Mouse (Mus musculus) hindbrain, embryonic 11.5 days (tissue): ENCODE results near the gene Akap12. TPM values are rescaled to one million over a fixed set of nuclear protein-coding genes. Genes with fewer than 3 reads are reported as not detected.

Experiments used
- ATAC-seq: fragments of 200-750 bp; cut with Nextera tagmentation; 2 replicates; pipeline ENCODE4 v1.8.0; 2017; ENCODE audit warnings: mild to moderate bottlenecking, moderate TSS enrichment, moderate library complexity; ENCODE audit not compliant: low FRiP score
- DNase-seq: peaks from one replicate; pipeline ENCODE4 v3.0.0-alpha.2; 2015; ENCODE audit warnings: low spot score
- H3K27ac ChIP-seq: fragments of 300-500 bp; sonication (generic); 2 replicates; pipeline ENCODE4 v1.5.1; 2014; ENCODE audit warnings: mild to moderate bottlenecking, low read depth, low read length
- H3K27me3 ChIP-seq: fragments of 300-500 bp; sonication (generic); 2 replicates; pipeline ENCODE4 v1.6.1; 2014; ENCODE audit warnings: mild to moderate bottlenecking, low read length, moderate library complexity, mixed read lengths; ENCODE audit not compliant: control insufficient read depth, insufficient read depth
- H3K36me3 ChIP-seq: fragments of 300-500 bp; sonication (generic); 2 replicates; pipeline ENCODE4 v1.6.1; 2014; ENCODE audit warnings: mild to moderate bottlenecking, low read length, moderate library complexity, mixed read lengths; ENCODE audit not compliant: control insufficient read depth, insufficient read depth
- H3K4me1 ChIP-seq: fragments of 300-500 bp; sonication (generic); replicated peaks from 2 replicates; pipeline ENCODE4 v1.6.1; 2014; ENCODE audit warnings: low read length, mixed read lengths; ENCODE audit not compliant: control insufficient read depth, insufficient read depth
- H3K4me2 ChIP-seq: fragments of 300-500 bp; sonication (generic); replicated peaks from 2 replicates; pipeline ENCODE4 v1.6.1; 2014; ENCODE audit warnings: mild to moderate bottlenecking, low read depth, low read length
- H3K4me3 ChIP-seq: fragments of 300-500 bp; sonication (generic); 2 replicates; pipeline ENCODE4 v1.5.1; 2014; ENCODE audit warnings: low read depth, low read length
- H3K9ac ChIP-seq: fragments of 300-500 bp; sonication (generic); 2 replicates; pipeline ENCODE4 v1.6.1; 2014; ENCODE audit warnings: low read depth, low read length
- H3K9me3 ChIP-seq: fragments of 300-500 bp; sonication (generic); 2 replicates; pipeline ENCODE4 v1.6.1; 2016; ENCODE audit warnings: low read length; ENCODE audit not compliant: control insufficient read depth
- WGBS: fragments of 180-500 bp; shearing (Covaris S2); extraction: QIAGEN DNeasy Blood & Tissue Kit; methylation state at CpG from one replicate; pipeline ENCODE4 v1.1.7; 2014; 5-methylcytosine and 5-hydroxymethylcytosine counted together
- polyA plus RNA-seq: library from polyadenylated mRNA; unstranded; fragments of >200 nt; fragmentation: Nextera tagmentation; extraction: Ambion mirVana; gene quantifications from 2 replicates; pipeline ENCODE4 v1.2.1, GENCODE M21; 2014

The Akap12 gene
- polyA plus RNA-seq, 1 experiment from 2014 or later: 65.9 TPM

GRCm38 (mm10) chr10:4356640-4357039, 90.5 kb downstream of the Akap12 start:
- Histone ChIP-seq H3K4me2 (no peak overlapping the region), H3K27me3 (no peaks in the 10 kb centered on the region), H3K4me3 (no peak overlapping the region), H3K4me1 (no peaks in the 10 kb centered on the region), H3K9me3 (no peaks in the 10 kb centered on the region), H3K27ac (no peak overlapping the region), H3K9ac (no peak overlapping the region), H3K36me3 (peaks cover 2% of the 10 kb centered on the region; the same call in 1 of the 2 replicates)
- no peak for ATAC-seq
- WGBS: 84% methylated on average over 5 of the region's 5 CpGs
- no peak for DNase-seq

DNA sequence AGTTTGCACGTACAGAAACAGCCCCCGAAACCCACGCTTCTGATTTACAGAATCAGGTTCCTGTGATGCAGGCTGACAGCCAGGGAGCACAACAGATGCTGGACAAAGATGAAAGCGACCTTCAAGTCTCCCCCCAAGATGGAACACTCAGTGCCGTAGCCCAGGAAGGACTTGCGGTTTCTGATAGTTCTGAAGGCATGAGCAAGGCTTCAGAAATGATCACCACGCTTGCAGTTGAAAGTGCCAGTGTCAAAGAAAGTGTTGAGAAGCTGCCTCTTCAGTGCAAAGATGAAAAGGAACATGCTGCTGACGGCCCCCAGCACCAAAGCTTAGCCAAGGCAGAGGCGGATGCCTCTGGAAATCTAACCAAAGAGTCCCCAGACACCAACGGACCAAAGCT, 91.3 kb downstream of the Akap12 start:
- ATAC-seq (no peak), DNase-seq (no peak)
- no peak overlapping the region for H3K27ac ChIP-seq
- H3K27me3 ChIP-seq: no peaks in the 10 kb centered on the region
- no peaks in the 10 kb centered on the region for H3K9me3 ChIP-seq
- H3K4me1 ChIP-seq: no peaks in the 10 kb centered on the region
- 92% methylated on average over 10 of the region's 10 CpGs for WGBS
- H3K4me2 ChIP-seq: no peak overlapping the region
- H3K4me3 ChIP-seq: no peak overlapping the region
- no peak overlapping the region for H3K9ac ChIP-seq
- H3K36me3 ChIP-seq: peaks cover 2% of the 10 kb centered on the region; the same call in 1 of the 2 replicates

DNA sequence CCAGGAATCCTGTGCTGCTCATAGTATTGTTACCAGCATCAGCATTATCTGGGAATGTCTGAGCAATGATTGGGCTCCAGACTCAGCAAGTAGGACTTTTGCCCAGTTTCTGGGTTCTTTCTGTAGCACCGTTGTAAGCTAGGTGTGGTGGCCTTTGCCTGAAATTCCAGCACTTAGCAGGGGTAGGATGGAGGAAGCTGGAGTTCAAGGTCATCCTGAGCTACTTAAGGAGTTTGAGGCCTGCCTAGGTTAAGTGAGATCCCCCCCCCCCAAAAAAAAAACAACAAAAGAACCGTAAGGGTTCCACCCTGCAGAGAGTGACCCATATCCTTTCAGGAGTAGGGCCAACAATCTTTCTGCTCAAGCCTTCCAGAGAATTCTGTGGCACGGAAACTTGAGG, 98.4 kb downstream of the Akap12 start:
- no peaks in the 10 kb centered on the region for H3K4me1 ChIP-seq
- no peaks in the 10 kb centered on the region for H3K9me3 ChIP-seq
- no peaks in the 10 kb centered on the region for H3K27me3 ChIP-seq
- H3K4me2 ChIP-seq: no peak overlapping the region
- H3K4me3 ChIP-seq: no peak overlapping the region
- H3K36me3 ChIP-seq: 0 out of 2 replicates have a peak, but pooled peaks cover 7% of the 10 kb centered on the region
- no peak for DNase-seq
- ATAC-seq: no peak
- no peak overlapping the region for H3K27ac ChIP-seq
- H3K9ac ChIP-seq: no peak overlapping the region
- WGBS: 83% methylated on average over 3 of the region's 3 CpGs

DNA sequence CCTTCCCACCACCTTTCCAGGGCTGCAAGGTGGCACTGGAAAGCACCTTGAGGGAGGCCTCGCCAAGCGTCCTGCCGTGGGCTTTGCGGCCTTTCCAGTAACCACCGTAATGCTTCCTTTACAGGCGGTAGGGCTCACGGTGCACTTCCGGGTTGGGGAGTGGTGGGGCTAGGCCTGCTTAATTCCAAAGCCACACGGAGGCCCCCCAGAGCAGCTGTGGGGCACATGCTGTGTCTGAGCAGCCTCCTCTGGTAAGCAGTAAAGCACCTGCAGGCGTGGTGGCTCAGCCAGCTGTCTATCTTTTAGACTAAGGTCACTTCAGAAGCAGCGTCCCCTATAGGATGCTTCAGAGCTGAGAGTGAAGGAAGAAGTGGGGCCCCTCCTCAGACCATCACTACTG, 103.9 kb downstream of the Akap12 start:
- H3K27me3 ChIP-seq: no peaks in the 10 kb centered on the region
- no peaks in the 10 kb centered on the region for H3K9me3 ChIP-seq
- ATAC-seq (no peak), DNase-seq (no peak)
- no peak overlapping the region for H3K27ac ChIP-seq
- 94% methylated on average over 11 of the region's 11 CpGs for WGBS
- no peak overlapping the region for H3K4me3 ChIP-seq
- no peak overlapping the region for H3K9ac ChIP-seq
- no peaks in the 10 kb centered on the region for H3K4me1 ChIP-seq
- H3K4me2 ChIP-seq: no peak overlapping the region
- H3K36me3 ChIP-seq: 0 out of 2 replicates have a peak, but pooled peaks cover 7% of the 10 kb centered on the region

- H3K4me2 ChIP-seq: no peak overlapping the region
- peak; percentile 46 for DNase-seq
- H3K4me3 ChIP-seq: no peak overlapping the region
- no peaks in the 10 kb centered on the region for H3K9me3 ChIP-seq
- 0 out of 2 replicates have a peak, but pooled peaks cover 7% of the 10 kb centered on the region for H3K36me3 ChIP-seq
- no peaks in the 10 kb centered on the region for H3K4me1 ChIP-seq
- ATAC-seq: no peak
- no peak overlapping the region for H3K9ac ChIP-seq
- no peaks in the 10 kb centered on the region for H3K27me3 ChIP-seq
- 61% methylated on average over 5 of the region's 5 CpGs for WGBS
- H3K27ac ChIP-seq: no peak overlapping the region
Measured at GRCm38 (mm10) chr10:4372011-4372410, 105.8 kb downstream of the Akap12 start.

- no peak overlapping the region for H3K4me3 ChIP-seq
- no peak overlapping the region for H3K9ac ChIP-seq
- WGBS: 72% methylated on average over 4 of the region's 4 CpGs
- H3K4me1 ChIP-seq: no peaks in the 10 kb centered on the region
- no peak for DNase-seq
- no peaks in the 10 kb centered on the region for H3K27me3 ChIP-seq
- H3K36me3 ChIP-seq: 0 out of 2 replicates have a peak, but pooled peaks cover 3% of the 10 kb centered on the region
- no peaks in the 10 kb centered on the region for H3K9me3 ChIP-seq
- no peak overlapping the region for H3K4me2 ChIP-seq
- ATAC-seq: no peak
- H3K27ac ChIP-seq: no peak overlapping the region
Measured at GRCm38 (mm10) chr10:4373558-4373957, 107.4 kb downstream of the Akap12 start.

GRCm38 (mm10) chr10:4374239-4374638, 108.1 kb downstream of the Akap12 start:
- Histone ChIP-seq H3K4me2 (no peak overlapping the region), H3K36me3 (no peaks in the 10 kb centered on the region), H3K27me3 (no peaks in the 10 kb centered on the region), H3K4me3 (no peak overlapping the region), H3K9ac (no peak overlapping the region), H3K9me3 (no peaks in the 10 kb centered on the region), H3K27ac (no peak overlapping the region), H3K4me1 (no peaks in the 10 kb centered on the region)
- ATAC-seq (no peak), DNase-seq (no peak)
- 93% methylated on average over 7 of the region's 7 CpGs for WGBS

DNA sequence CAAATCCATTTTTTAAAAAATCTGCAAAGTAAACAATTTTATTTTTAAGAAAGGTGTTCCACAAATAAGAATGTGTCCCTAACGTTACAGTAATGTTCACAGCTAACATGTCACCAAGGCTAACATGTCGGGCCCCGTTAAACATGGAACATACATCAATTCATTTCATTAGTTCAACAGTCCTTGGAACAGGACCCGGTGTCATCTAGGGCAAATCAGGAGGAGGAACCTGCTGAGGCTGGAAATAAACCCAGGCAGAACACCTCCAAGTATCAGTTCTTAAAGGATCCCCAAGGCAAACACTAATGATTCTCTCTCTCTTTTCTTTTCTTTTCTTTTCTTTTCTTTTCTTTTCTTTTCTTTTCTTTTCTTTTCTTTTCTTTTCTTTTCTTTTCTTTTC, 108.6 kb downstream of the Akap12 start:
- no peak for DNase-seq
- H3K4me2 ChIP-seq: no peak overlapping the region
- ATAC-seq: no peak
- H3K27ac ChIP-seq: no peak overlapping the region
- no peaks in the 10 kb centered on the region for H3K4me1 ChIP-seq
- H3K36me3 ChIP-seq: no peaks in the 10 kb centered on the region
- 89% methylated on average over 4 of the region's 4 CpGs for WGBS
- H3K4me3 ChIP-seq: no peak overlapping the region
- no peaks in the 10 kb centered on the region for H3K9me3 ChIP-seq
- H3K27me3 ChIP-seq: no peaks in the 10 kb centered on the region
- no peak overlapping the region for H3K9ac ChIP-seq

DNA sequence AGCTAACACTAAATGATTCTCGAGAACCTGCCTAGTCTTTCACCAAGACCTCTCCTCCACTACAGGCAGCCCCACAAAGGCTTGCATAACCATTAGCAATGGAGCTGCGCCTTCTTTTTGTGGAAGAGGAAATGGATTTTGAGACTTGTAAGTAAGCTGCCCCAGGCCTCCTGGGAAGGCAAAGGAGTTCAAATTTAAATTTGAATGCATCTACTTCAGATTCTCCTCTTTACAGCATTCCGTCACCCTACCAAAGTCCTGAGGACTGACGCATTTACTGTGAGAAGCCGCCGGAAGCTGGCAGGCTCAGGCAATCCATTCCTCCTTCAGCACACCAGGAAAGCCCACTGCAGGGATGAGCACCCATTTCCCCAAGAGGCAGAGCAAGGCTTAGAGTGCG, 109.1 kb downstream of the Akap12 start:
- Histone ChIP-seq H3K9me3 (no peaks in the 10 kb centered on the region), H3K36me3 (no peaks in the 10 kb centered on the region), H3K27ac (no peak overlapping the region), H3K4me3 (no peak overlapping the region), H3K9ac (no peak overlapping the region), H3K4me1 (no peaks in the 10 kb centered on the region), H3K4me2 (no peak overlapping the region), H3K27me3 (no peaks in the 10 kb centered on the region)
- 44% methylated on average over 7 of the region's 7 CpGs for WGBS
- DNase-seq (no peak), ATAC-seq (no peak)
